Mouse (Mus musculus) kidney, embryonic 15.5 days (tissue): ENCODE measurements around the gene Olfr458. TPM values are rescaled to one million over a fixed set of nuclear protein-coding genes. Genes with fewer than 3 reads are reported as not detected.
"Not testable (repeated sequence)": the region's sequence is repeated elsewhere in the genome, so short reads cannot be mapped to it uniquely, and the experiment has no call there.

Experiments
- ATAC-seq: fragments of 200-750 bp; cut with Nextera tagmentation; replicated peaks from 2 replicates; pipeline ENCODE4 v1.8.0; 2017; ENCODE audit warnings: moderate TSS enrichment; ENCODE audit not compliant: low FRiP score
- H3K27ac ChIP-seq: fragments of 300-500 bp; sonication (generic); 2 replicates; pipeline ENCODE4 v1.5.1; 2015; ENCODE audit warnings: mild to moderate bottlenecking, inconsistent platforms
- H3K27me3 ChIP-seq: fragments of 300-500 bp; sonication (generic); 2 replicates; pipeline ENCODE4 v1.6.1; 2015; ENCODE audit warnings: inconsistent platforms
- H3K36me3 ChIP-seq: fragments of 300-500 bp; sonication (generic); 2 replicates; pipeline ENCODE4 v1.6.1; 2015; ENCODE audit warnings: inconsistent platforms
- H3K4me1 ChIP-seq: fragments of 300-500 bp; sonication (generic); 2 replicates; pipeline ENCODE4 v1.6.1; 2015; ENCODE audit warnings: inconsistent platforms
- H3K4me2 ChIP-seq: fragments of 300-500 bp; sonication (generic); 2 replicates; pipeline ENCODE4 v1.6.1; 2015; ENCODE audit warnings: moderate library complexity, mild to moderate bottlenecking, inconsistent platforms
- H3K4me3 ChIP-seq: fragments of 300-500 bp; sonication (generic); replicated peaks from 2 replicates; pipeline ENCODE4 v1.5.1; 2015; ENCODE audit warnings: mild to moderate bottlenecking, inconsistent platforms
- H3K9ac ChIP-seq: fragments of 300-500 bp; sonication (generic); 2 replicates; pipeline ENCODE4 v1.6.1; 2015; ENCODE audit warnings: mild to moderate bottlenecking, inconsistent platforms
- H3K9me3 ChIP-seq: fragments of 300-500 bp; sonication (generic); replicated peaks from 2 replicates; pipeline ENCODE4 v1.6.1; 2016; ENCODE audit warnings: inconsistent platforms
- WGBS: fragments of 180-500 bp; shearing (Covaris S2); methylation state at CpG from one replicate; pipeline ENCODE4 v1.1.7; 2015; ENCODE audit warnings: mixed read lengths; 5-methylcytosine and 5-hydroxymethylcytosine counted together
- polyA plus RNA-seq: library from polyadenylated mRNA; unstranded; fragments of >200 nt; fragmentation: Nextera tagmentation; extraction: Ambion mirVana; gene quantifications from 2 replicates; pipeline ENCODE4 v1.2.1, GENCODE M21; 2015

The Olfr458 gene
- polyA plus RNA-seq = not detected in 2 replicates

DNA sequence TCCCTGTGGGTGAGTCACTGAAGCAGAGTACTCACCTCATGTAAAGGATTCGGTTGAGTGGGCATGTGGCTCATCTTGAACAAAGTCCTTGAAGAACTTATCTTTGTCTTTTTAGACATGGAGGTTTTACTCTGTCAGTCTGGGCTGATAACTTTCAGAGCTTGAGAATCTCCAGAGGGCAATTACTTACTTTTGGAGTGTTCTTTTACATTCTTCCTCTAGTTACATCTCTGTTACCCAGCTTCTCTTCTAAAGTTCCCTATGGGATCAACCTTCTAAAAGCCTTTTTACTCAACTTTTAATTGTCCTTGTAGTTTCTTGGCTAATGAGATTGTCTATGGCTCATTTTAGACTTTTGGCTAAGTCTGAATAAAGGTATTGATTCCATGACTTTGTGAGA lies at the start of gene Olfr458:
Gene Olfr458, minus strand, starts transcription at position 101 of the 400 bp plus-strand sequence.
- Histone ChIP-seq H3K4me2 (no peak within 1 kb of the TSS), H3K36me3 (no peaks in the 10 kb centered on the region), H3K27ac (no peak within 1 kb of the TSS), H3K27me3 (no peaks in the 10 kb centered on the region), H3K9me3 (no peaks in the 10 kb centered on the region), H3K4me3 (no peak within 1 kb of the TSS), H3K9ac (no peak within 1 kb of the TSS), H3K4me1 (no peaks in the 10 kb centered on the region)
- 80% methylated on average over 1 of the region's 1 CpGs for whole genome bisulfite sequencing
- no peak for ATAC-seq

- Histone ChIP-seq H3K4me2 (no peak overlapping the region), H3K4me3 (no peak overlapping the region), H3K27me3 (no peaks in the 10 kb centered on the region), H3K9me3 (no peaks in the 10 kb centered on the region), H3K4me1 (no peaks in the 10 kb centered on the region), H3K36me3 (no peaks in the 10 kb centered on the region), H3K9ac (no peak overlapping the region), H3K27ac (no peak overlapping the region)
- ATAC-seq = no peak
- WGBS = 68% methylated on average over 1 of the region's 1 CpGs
These were observed 48.5 kb upstream of the Olfr458 start for GRCm38 (mm10) chr6:42513461-42513860.

DNA sequence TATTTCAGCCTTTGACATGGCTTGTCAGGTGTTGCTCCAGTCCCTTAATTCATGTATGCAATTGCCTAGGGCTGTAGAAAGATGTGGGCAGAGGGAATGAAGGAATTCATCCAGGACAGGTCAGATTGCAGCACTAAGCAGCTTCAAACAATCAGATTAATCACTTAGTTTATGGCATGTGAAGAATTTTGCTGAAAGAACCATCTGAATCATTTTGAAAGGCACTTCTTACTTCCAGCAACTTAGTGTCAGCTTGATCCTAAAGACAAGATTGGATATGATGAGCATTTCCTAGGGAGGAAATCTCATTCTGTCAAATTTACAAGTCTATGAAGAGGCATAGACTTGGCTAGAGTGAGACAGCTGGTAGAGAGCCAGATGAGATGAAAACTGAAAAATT lies 44.3 kb upstream of the Olfr458 start:
- H3K4me2 ChIP-seq = no peak overlapping the region
- no peaks in the 10 kb centered on the region for H3K4me1 ChIP-seq
- H3K4me3 ChIP-seq = no peak overlapping the region
- no peaks in the 10 kb centered on the region for H3K27me3 ChIP-seq
- no peaks in the 10 kb centered on the region for H3K9me3 ChIP-seq
- no peak overlapping the region for H3K9ac ChIP-seq
- H3K27ac ChIP-seq = no peak overlapping the region
- no peaks in the 10 kb centered on the region for H3K36me3 ChIP-seq
- ATAC-seq = no peak

GRCm38 (mm10) chr6:42503478-42503877 lies 38.5 kb upstream of the Olfr458 start:
- no peaks in the 10 kb centered on the region for H3K27me3 ChIP-seq
- peak; percentile 79 for ATAC-seq
- WGBS = 60% methylated on average over 2 of the region's 2 CpGs
- no peak overlapping the region for H3K4me2 ChIP-seq
- H3K9ac ChIP-seq = no peak overlapping the region
- no peaks in the 10 kb centered on the region for H3K9me3 ChIP-seq
- H3K36me3 ChIP-seq = no peaks in the 10 kb centered on the region
- no peak overlapping the region for H3K27ac ChIP-seq
- H3K4me3 ChIP-seq = no peak overlapping the region
- no peaks in the 10 kb centered on the region for H3K4me1 ChIP-seq

DNA sequence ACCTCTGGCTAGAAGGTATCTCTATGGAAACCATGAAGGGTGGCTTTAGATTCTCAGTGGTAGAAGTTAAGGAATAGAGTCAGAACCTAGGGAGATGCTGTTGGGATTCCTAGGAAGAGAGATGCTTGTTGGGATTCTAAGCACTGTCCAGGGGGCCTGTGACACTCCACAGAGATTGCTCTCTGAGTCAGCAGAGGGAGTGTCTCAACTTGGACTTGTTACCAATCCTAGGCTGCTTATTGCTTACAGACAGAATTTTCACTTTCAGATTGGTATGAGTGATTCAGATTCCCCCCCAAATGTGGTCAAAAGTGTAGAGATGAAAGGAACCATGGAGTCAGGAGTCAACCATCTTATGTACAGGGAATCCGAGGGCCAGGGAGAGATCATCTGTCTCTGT lies 24.7 kb upstream of the Olfr458 start:
- no peak overlapping the region for H3K27ac ChIP-seq
- H3K9me3 ChIP-seq = no peaks in the 10 kb centered on the region
- H3K27me3 ChIP-seq = no peaks in the 10 kb centered on the region
- H3K36me3 ChIP-seq = no peaks in the 10 kb centered on the region
- no peak overlapping the region for H3K4me2 ChIP-seq
- H3K4me3 ChIP-seq = no peak overlapping the region
- 67% methylated on average over 1 of the region's 1 CpGs for WGBS
- H3K9ac ChIP-seq = no peak overlapping the region
- no peak for ATAC-seq
- no peaks in the 10 kb centered on the region for H3K4me1 ChIP-seq

- Histone ChIP-seq H3K36me3 (no peaks in the 10 kb centered on the region), H3K27ac (no peak within 1 kb of the TSS), H3K9me3 (no peaks in the 10 kb centered on the region), H3K27me3 (no peaks in the 10 kb centered on the region), H3K4me2 (no peak within 1 kb of the TSS), H3K4me3 (no peak within 1 kb of the TSS), H3K9ac (no peak within 1 kb of the TSS), H3K4me1 (no peaks in the 10 kb centered on the region)
- WGBS = 91% methylated on average over 1 of the region's 1 CpGs
- ATAC-seq = no peak
These were observed 22.1 kb upstream of the Olfr458 start, which contains the start of gene Olfr456 for GRCm38 (mm10) chr6:42487114-42487513. TSS of gene Olfr456 (minus strand) at chr6:42487214.

DNA sequence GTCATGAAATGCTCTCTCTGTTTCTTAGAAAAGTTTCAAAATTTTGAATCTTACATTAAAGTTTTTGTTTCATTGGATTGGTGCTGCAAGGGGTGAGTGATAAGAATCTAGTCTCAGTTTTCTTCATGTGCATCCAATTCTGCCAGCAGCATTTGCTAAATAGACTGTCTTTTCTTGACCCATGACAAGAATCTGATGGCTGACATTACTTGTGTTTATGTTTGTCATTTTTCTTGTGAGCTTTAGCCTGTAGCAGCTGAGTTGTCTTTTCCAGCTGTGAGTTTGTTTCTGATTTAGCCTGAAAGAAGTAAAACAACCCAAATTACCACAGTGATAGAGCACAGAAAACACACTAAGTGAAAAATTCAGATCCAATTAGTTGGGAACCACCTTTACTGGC lies 19.6 kb upstream of the Olfr458 start:
- ATAC-seq = no peak
- H3K27me3 ChIP-seq = no peaks in the 10 kb centered on the region
- H3K9me3 ChIP-seq = no peaks in the 10 kb centered on the region

GRCm38 (mm10) chr6:42476235-42476634 lies 11.2 kb upstream of the Olfr458 start, which contains the start of gene Olfr457:
TSS of gene Olfr457 (minus strand) at chr6:42476335.
- 74% methylated on average over 1 of the region's 1 CpGs for WGBS
- no peak within 1 kb of the TSS for H3K4me2 ChIP-seq
- no peak within 1 kb of the TSS for H3K27ac ChIP-seq
- H3K36me3 ChIP-seq = no peaks in the 10 kb centered on the region
- H3K4me1 ChIP-seq = no peaks in the 10 kb centered on the region
- H3K9me3 ChIP-seq = no peaks in the 10 kb centered on the region
- no peak for ATAC-seq
- H3K9ac ChIP-seq = no peak within 1 kb of the TSS
- no peak within 1 kb of the TSS for H3K4me3 ChIP-seq
- H3K27me3 ChIP-seq = no peaks in the 10 kb centered on the region

More for the DNA sequence above, 19.6 kb upstream of the Olfr458 start:
- no peak overlapping the region for H3K27ac ChIP-seq
- no peaks in the 10 kb centered on the region for H3K36me3 ChIP-seq
- H3K4me3 ChIP-seq = no peak overlapping the region
- H3K4me1 ChIP-seq = no peaks in the 10 kb centered on the region
- H3K4me2 ChIP-seq = no peak overlapping the region
- no peak overlapping the region for H3K9ac ChIP-seq

DNA sequence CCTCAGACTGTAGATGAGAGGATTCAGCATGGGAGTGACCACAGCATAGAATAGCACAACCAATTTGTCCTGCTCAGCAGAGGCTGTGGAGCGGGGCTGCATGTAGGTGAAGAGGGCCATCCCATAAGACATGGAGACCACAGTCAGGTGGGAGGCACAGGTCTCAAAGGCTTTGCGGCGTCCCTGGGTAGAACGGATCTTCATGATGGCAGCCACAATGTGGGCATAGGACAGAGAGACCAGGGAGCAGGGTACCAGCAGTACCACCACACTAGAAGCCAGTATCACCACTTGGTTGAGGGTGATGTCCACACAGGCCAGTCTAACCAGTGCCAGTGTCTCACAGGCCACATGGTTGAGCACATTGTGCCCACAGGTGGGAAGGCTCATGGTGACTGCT lies 6.3 kb upstream of the Olfr458 start:
- H3K27me3 ChIP-seq, H3K9ac ChIP-seq, H3K4me1 ChIP-seq, H3K36me3 ChIP-seq, H3K4me2 ChIP-seq, ATAC-seq, H3K27ac ChIP-seq, H3K4me3 ChIP-seq, H3K9me3 ChIP-seq: not testable (repeated sequence)
- 94% methylated on average over 4 of the region's 4 CpGs for WGBS

DNA sequence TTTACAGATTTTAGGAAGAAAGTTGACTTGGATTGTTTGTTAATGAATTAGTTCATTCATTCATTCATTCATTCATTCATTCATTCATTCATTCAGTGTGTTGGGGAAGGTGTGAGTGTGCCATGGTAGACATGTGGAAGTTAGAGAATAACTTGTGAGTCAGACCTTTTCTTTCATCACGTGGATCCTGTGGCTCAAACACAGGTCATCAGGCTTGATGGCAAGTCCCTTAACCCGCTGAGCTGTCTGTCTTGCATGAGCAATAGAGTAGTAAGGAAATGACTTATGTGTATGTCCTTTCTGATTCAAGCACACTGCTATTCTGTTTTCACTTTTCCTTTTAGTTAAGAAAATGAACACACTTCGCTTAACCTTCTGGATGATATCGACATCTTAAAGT lies 5.5 kb upstream of the Olfr458 start:
- H3K36me3 ChIP-seq = no peaks in the 10 kb centered on the region
- H3K4me2 ChIP-seq = no peak overlapping the region
- WGBS = 81% methylated on average over 4 of the region's 4 CpGs
- H3K4me1 ChIP-seq = no peaks in the 10 kb centered on the region
- H3K4me3 ChIP-seq = no peak overlapping the region
- H3K9me3 ChIP-seq = no peaks in the 10 kb centered on the region
- no peak overlapping the region for H3K9ac ChIP-seq
- H3K27ac ChIP-seq = no peak overlapping the region
- no peak for ATAC-seq
- H3K27me3 ChIP-seq = no peaks in the 10 kb centered on the region

DNA sequence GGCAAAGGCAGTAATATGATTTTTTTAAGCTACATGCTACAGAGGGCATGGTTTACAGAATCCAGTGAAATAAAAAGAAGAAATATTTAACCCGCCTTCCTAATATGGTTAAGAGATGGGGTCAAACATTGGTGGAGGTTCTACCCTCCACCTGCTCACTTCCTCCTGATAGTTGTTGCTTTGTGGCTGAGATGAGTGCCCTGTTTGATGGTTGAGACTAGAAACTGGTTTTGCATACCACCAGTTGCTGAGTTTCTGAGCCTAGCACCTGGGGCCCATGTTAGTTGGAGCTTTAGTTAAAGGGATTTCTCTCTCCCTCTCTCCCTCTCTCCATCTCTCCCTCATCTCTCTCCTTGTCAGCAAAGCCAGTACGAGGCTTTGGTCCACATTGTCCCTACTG lies 17.6 kb downstream of the Olfr458 start:
- no peaks in the 10 kb centered on the region for H3K9me3 ChIP-seq
- no peaks in the 10 kb centered on the region for H3K36me3 ChIP-seq
- H3K4me2 ChIP-seq = no peak overlapping the region

DNA sequence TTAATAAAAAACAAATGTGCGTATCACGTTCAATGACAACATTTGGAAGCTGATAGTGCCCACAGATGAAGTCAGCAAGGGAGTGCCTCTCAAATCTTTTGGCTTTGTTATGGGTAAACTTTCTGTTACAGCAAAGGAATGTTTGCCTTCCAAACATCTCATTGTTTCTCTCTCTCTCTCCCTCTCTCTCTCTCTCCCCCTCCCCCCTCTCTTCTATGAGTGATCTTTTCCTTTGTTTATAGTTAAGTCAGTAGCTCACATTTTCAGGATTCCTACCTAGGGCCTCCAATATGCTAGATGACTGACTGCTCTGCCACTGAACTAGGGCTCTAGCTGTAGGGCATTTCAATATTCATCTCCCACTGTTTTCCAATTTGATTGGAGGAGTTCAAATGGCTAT lies 20.5 kb downstream of the Olfr458 start:
- Histone ChIP-seq H3K27ac (no peak overlapping the region), H3K4me3 (no peak overlapping the region), H3K27me3 (no peaks in the 10 kb centered on the region), H3K9me3 (no peaks in the 10 kb centered on the region), H3K9ac (no peak overlapping the region), H3K36me3 (no peaks in the 10 kb centered on the region), H3K4me1 (no peaks in the 10 kb centered on the region), H3K4me2 (no peak overlapping the region)
- ATAC-seq = no peak
- WGBS = 74% methylated on average over 2 of the region's 2 CpGs

More for the DNA sequence above, 17.6 kb downstream of the Olfr458 start:
- Histone ChIP-seq H3K9ac (no peak overlapping the region), H3K27ac (no peak overlapping the region), H3K4me3 (no peak overlapping the region), H3K4me1 (no peaks in the 10 kb centered on the region), H3K27me3 (no peaks in the 10 kb centered on the region)
- ATAC-seq = no peak
- WGBS = 83% methylated on average over 2 of the region's 2 CpGs

DNA sequence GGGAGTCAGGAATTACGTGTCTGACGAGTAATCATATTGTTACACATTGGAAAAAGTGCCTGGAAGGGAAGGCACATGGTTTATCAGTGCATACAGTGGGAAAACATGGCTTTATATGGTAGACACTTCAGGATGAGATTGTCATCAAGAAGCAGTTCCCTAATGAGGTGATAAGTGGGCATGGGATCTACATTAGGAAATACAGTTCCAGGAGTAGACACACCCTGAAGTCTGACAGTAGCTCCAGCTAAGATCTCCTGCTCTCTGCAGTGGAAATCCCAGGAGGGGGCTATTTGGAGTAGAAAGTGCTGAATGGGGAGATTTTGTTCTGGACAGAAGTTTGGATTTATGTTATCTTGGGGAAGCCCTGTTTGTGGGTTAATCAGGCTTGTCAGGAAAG lies 23.6 kb downstream of the Olfr458 start:
- 70% methylated on average over 2 of the region's 2 CpGs for WGBS
- ATAC-seq = no peak
- no peak overlapping the region for H3K4me2 ChIP-seq
- H3K4me1 ChIP-seq = no peaks in the 10 kb centered on the region
- no peak overlapping the region for H3K4me3 ChIP-seq
- no peaks in the 10 kb centered on the region for H3K27me3 ChIP-seq
- H3K27ac ChIP-seq = no peak overlapping the region
- no peaks in the 10 kb centered on the region for H3K9me3 ChIP-seq
- no peak overlapping the region for H3K9ac ChIP-seq
- no peaks in the 10 kb centered on the region for H3K36me3 ChIP-seq
